Mouse (Mus musculus): ENCODE measurements around the gene Lrch1.

Lrch1 gene

DNA sequence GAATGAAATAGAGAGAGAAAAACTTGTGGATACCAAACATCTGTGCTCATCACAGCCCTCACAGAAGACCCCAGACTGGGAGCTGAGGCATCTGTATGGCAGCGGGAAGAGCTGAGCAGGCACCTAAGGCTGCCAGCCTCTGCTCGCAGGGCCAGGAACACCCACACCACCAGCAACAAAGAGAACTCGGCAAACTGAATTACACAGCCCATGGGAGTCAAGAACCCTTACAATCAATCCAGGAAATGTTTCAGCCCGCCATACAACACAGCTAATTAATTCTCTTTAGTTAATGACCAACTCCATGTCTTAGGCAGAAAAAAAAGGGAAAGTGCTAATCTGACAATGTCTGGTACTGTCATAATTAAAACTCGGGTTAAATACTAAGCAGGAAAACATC lies 61.2 kb downstream of the Lrch1 start:
- Histone ChIP-seq H3K27me3 (ENCODE audit: insufficient read depth, low read length) (no peaks in the 10 kb centered on the region), H3K9me3 (ENCODE audit: low read length) (no peaks in the 10 kb centered on the region), H3K36me3 (ENCODE audit: insufficient read depth, low read length) (no peaks in the 10 kb centered on the region), H3K4me3 (replicated peaks; ENCODE audit: low read length) (no peak overlapping the region), H3K4me1 (replicated peaks; ENCODE audit: low read depth, low read length) (peaks cover 43% of the 10 kb centered on the region)
- TF ChIP-seq POU5F1 (IDR thresholded peaks at IDR 0.05; ENCODE audit: borderline replicate concordance, low read length), result no peak
- no peak for TF ChIP-seq CTCF (conservative IDR thresholded peaks at IDR 0.05; ENCODE audit: low read length)
- TF ChIP-seq NANOG (IDR thresholded peaks at IDR 0.05; ENCODE audit: borderline replicate concordance, low read length), result no peak

DNA sequence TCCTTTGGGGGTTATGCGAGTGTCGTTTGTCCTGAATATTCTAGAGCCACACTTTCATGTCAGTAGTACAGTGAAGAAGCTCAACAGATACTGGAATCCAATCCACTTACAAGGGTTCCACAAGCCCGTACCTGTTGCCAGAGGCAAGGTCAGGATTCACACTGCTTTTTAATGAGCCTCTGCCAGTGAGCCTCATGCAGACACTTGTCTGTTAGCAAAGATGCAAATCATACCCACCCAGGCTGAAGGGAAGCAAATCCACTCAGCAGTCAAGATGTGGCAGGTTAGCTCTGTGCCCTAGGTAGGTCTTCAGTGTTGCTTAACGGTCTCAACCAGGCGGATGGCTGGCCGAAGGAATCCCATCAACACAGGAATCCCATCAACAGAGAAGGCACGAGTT lies 62.8 kb downstream of the Lrch1 start:
- no peak overlapping the region for H3K4me3 ChIP-seq (replicated peaks; ENCODE audit: low read length)
- no peaks in the 10 kb centered on the region for H3K9me3 ChIP-seq (ENCODE audit: low read length)
- no peaks in the 10 kb centered on the region for H3K27me3 ChIP-seq (ENCODE audit: insufficient read depth, low read length)
- H3K36me3 ChIP-seq (ENCODE audit: insufficient read depth, low read length), result no peaks in the 10 kb centered on the region
- peaks cover 43% of the 10 kb centered on the region for H3K4me1 ChIP-seq (replicated peaks; ENCODE audit: low read depth, low read length)
- TF ChIP-seq NANOG (IDR thresholded peaks at IDR 0.05; ENCODE audit: borderline replicate concordance, low read length) (no peak), CTCF (conservative IDR thresholded peaks at IDR 0.05; ENCODE audit: low read length) (no peak), POU5F1 (IDR thresholded peaks at IDR 0.05; ENCODE audit: borderline replicate concordance, low read length) (no peak)

DNA sequence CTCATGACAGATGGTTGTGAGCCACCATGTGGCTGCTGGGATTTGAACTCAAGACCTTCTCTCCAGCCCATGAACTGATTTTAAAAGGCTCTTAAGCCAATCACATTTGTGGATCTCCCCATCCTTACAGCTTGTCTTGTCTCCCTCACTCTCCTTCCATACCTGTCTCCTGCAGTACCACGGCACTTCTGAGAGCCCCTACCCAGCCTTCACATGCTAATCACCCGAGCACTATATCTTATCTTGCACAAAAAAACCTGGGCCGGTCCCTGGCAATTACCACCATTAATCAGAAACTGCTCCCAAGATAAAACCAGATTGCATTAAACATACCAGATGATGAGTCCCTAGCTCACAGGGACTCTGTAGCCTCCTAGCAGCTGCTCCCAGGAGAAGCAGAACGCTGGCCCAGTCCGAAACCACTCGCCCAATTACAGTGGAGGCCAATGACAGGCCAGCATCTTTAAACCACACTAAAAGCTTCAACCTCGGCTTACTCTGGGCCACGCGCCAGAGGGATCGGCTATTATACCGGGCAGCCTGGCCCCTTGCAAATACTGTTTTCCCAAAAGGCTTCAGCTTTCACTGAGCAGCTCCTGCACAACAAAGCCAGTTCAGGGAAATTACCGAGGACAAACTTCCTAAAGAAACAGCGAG lies 63.5 kb downstream of the Lrch1 start:
- no peak for TF ChIP-seq CTCF (conservative IDR thresholded peaks at IDR 0.05; ENCODE audit: low read length)
- TF ChIP-seq POU5F1 (IDR thresholded peaks at IDR 0.05; ENCODE audit: borderline replicate concordance, low read length), result no peak
- no peak for TF ChIP-seq NANOG (IDR thresholded peaks at IDR 0.05; ENCODE audit: borderline replicate concordance, low read length)
- H3K36me3 ChIP-seq (ENCODE audit: insufficient read depth, low read length), result no peaks in the 10 kb centered on the region

DNA sequence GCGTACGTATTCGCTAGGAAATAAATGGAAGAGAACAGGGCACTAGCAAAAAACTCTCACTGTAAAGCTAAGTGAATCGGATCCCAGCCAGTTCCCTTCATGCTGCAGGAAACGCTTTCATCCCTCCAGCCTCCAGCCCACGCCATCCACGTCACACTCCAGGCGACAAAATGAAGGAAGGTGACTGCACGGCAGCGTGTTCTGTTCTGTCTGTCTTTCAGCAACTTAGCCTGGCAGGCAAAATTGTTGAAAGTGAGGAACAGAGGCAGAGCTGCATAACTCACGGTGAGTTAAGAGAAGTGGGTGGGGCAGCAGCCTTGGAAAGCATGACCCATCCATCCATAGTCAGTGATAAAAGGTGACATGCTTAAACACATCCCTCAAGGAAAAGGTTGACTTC lies 64.5 kb downstream of the Lrch1 start:
- no peak for TF ChIP-seq CTCF (conservative IDR thresholded peaks at IDR 0.05; ENCODE audit: low read length)
- no peak for TF ChIP-seq POU5F1 (IDR thresholded peaks at IDR 0.05; ENCODE audit: borderline replicate concordance, low read length)
- TF ChIP-seq NANOG (IDR thresholded peaks at IDR 0.05; ENCODE audit: borderline replicate concordance, low read length), result no peak

More for the DNA sequence above, 63.5 kb downstream of the Lrch1 start:
- Histone ChIP-seq H3K9me3 (ENCODE audit: low read length) (no peaks in the 10 kb centered on the region), H3K27me3 (ENCODE audit: insufficient read depth, low read length) (no peaks in the 10 kb centered on the region), H3K4me3 (replicated peaks; ENCODE audit: low read length) (peak overlapping the region; percentile 8; the same call in 1 of the 2 replicates), H3K4me1 (replicated peaks; ENCODE audit: low read depth, low read length) (peaks cover 43% of the 10 kb centered on the region)

DNA sequence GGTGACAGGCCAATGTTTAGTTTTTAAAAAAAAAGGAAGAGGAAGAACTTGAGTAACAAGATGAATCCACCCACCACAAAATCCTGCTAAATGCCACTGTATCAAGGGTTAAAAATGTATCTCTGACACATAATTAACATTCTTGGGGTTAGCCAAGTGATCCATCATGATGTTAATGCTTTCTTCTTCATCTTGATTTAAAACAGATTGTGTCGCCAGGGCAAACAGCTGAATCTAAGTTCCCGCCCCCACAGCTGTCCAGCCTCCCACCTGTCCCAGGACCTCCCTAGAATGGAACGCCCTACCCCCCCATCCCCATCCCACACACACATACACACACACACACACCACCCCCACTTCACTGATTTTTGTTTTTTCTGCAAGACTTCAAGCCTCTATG lies 64.9 kb downstream of the Lrch1 start:
- TF ChIP-seq CTCF (conservative IDR thresholded peaks at IDR 0.05; ENCODE audit: low read length) (no peak), POU5F1 (IDR thresholded peaks at IDR 0.05; ENCODE audit: borderline replicate concordance, low read length) (no peak), NANOG (IDR thresholded peaks at IDR 0.05; ENCODE audit: borderline replicate concordance, low read length) (no peak)
- Histone ChIP-seq H3K27me3 (ENCODE audit: insufficient read depth, low read length) (no peaks in the 10 kb centered on the region), H3K36me3 (ENCODE audit: insufficient read depth, low read length) (no peaks in the 10 kb centered on the region), H3K4me3 (replicated peaks; ENCODE audit: low read length) (no peak overlapping the region), H3K4me1 (replicated peaks; ENCODE audit: low read depth, low read length) (peaks cover 49% of the 10 kb centered on the region), H3K9me3 (ENCODE audit: low read length) (no peaks in the 10 kb centered on the region)

More for the DNA sequence above, 64.5 kb downstream of the Lrch1 start:
- Histone ChIP-seq H3K4me3 (replicated peaks; ENCODE audit: low read length) (no peak overlapping the region), H3K36me3 (ENCODE audit: insufficient read depth, low read length) (no peaks in the 10 kb centered on the region), H3K27me3 (ENCODE audit: insufficient read depth, low read length) (no peaks in the 10 kb centered on the region), H3K9me3 (ENCODE audit: low read length) (no peaks in the 10 kb centered on the region), H3K4me1 (replicated peaks; ENCODE audit: low read depth, low read length) (peaks cover 45% of the 10 kb centered on the region)

DNA sequence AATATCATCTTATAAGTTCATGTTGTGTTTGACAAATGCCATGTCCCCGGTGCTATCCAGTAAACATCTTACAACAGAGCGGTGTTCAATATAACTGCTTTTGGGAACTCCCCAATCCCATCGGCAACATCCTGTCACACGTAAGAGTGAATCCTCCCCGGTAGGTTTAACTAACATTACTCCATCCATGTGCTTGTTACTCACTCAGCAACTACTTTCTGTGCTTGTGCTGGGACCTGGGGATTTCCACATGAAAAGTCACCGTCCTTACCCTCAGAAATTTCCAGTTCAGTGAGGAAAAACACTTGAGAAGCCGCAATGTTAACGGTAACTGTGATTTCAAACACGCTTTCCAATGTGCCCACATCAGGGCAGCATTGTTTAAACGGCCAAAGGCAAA lies 66.8 kb downstream of the Lrch1 start:
- no peak overlapping the region for H3K4me3 ChIP-seq (replicated peaks; ENCODE audit: low read length)
- H3K9me3 ChIP-seq (ENCODE audit: low read length), result no peaks in the 10 kb centered on the region
- H3K27me3 ChIP-seq (ENCODE audit: insufficient read depth, low read length), result no peaks in the 10 kb centered on the region
- TF ChIP-seq CTCF (conservative IDR thresholded peaks at IDR 0.05; ENCODE audit: low read length), result no peak
- H3K4me1 ChIP-seq (replicated peaks; ENCODE audit: low read depth, low read length), result peaks cover 53% of the 10 kb centered on the region
- H3K36me3 ChIP-seq (ENCODE audit: insufficient read depth, low read length), result no peaks in the 10 kb centered on the region

DNA sequence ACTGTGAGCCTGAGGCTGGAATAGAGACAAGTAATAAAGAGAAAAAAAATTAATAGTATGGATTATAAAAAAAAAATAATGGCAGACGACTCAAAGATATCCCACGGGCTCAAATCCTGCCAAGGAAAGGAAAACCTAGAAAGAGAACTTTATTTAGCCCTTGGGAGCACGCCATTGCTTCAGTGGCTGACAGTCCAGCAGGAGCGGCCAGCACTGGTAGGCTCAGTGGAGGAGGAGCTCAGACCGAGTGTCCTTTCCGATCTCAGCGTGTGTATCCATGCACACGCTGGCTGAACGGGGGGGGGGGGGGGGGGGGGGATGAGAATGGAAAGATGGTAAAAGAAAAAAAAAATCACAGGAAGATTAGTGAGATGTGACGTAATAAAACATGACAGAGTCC lies 68.2 kb downstream of the Lrch1 start:
- Histone ChIP-seq H3K36me3 (ENCODE audit: insufficient read depth, low read length) (no peaks in the 10 kb centered on the region), H3K9me3 (ENCODE audit: low read length) (no peaks in the 10 kb centered on the region), H3K27me3 (ENCODE audit: insufficient read depth, low read length) (no peaks in the 10 kb centered on the region), H3K4me3 (replicated peaks; ENCODE audit: low read length) (no peak overlapping the region), H3K4me1 (replicated peaks; ENCODE audit: low read depth, low read length) (peaks cover 40% of the 10 kb centered on the region)
- TF ChIP-seq NANOG (IDR thresholded peaks at IDR 0.05; ENCODE audit: borderline replicate concordance, low read length) (no peak), CTCF (conservative IDR thresholded peaks at IDR 0.05; ENCODE audit: low read length) (no peak), POU5F1 (IDR thresholded peaks at IDR 0.05; ENCODE audit: borderline replicate concordance, low read length) (no peak)

DNA sequence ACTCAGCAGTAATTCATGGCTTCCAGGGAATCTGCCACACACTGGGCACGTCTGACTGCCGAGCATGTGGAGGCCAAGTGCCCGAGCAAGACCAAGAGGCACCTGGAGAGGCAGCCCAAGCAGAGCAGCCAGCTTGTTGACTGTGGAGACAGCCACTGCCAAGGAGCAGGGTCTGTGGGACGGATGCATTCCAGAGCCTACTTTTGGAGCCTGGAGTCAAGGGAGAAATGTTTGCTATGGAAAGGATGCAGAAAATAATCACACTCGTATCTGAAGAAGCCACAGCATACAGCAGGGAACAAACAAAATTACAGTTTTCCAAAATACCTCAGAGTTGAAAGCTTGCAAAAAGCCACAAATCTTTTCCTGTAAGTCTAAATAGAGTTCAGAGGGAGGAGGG lies 70.4 kb downstream of the Lrch1 start:
- no peaks in the 10 kb centered on the region for H3K27me3 ChIP-seq (ENCODE audit: insufficient read depth, low read length)
- H3K4me1 ChIP-seq (replicated peaks; ENCODE audit: low read depth, low read length), result peaks cover 25% of the 10 kb centered on the region
- no peak overlapping the region for H3K4me3 ChIP-seq (replicated peaks; ENCODE audit: low read length)
- TF ChIP-seq CTCF (conservative IDR thresholded peaks at IDR 0.05; ENCODE audit: low read length) (no peak), POU5F1 (IDR thresholded peaks at IDR 0.05; ENCODE audit: borderline replicate concordance, low read length) (no peak), NANOG (IDR thresholded peaks at IDR 0.05; ENCODE audit: borderline replicate concordance, low read length) (no peak)
- no peaks in the 10 kb centered on the region for H3K9me3 ChIP-seq (ENCODE audit: low read length)
- no peaks in the 10 kb centered on the region for H3K36me3 ChIP-seq (ENCODE audit: insufficient read depth, low read length)

DNA sequence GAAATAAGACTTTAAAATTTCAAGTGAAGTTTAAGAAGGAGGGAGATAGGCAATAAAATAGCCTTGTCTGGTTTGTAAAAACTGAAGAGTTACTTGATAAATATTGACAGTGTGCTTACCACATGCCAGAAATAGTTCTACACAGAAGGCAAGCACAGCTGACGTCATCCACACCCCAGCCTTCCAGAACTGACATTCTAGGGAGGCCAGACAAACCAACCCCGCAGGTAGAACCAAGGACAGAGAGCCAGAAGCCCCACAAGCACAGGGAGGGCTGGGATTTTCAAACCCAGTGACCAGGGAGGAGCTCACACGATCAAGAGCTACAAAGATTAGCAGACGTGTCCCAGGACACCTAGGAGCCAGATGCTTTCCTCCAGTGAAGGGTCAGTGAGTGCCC lies 76.5 kb downstream of the Lrch1 start:
- no peaks in the 10 kb centered on the region for H3K36me3 ChIP-seq (ENCODE audit: insufficient read depth, low read length)
- H3K4me3 ChIP-seq (replicated peaks; ENCODE audit: low read length), result no peak overlapping the region
- TF ChIP-seq NANOG (IDR thresholded peaks at IDR 0.05; ENCODE audit: borderline replicate concordance, low read length) (no peak), CTCF (conservative IDR thresholded peaks at IDR 0.05; ENCODE audit: low read length) (no peak), POU5F1 (IDR thresholded peaks at IDR 0.05; ENCODE audit: borderline replicate concordance, low read length) (no peak)
- H3K27me3 ChIP-seq (ENCODE audit: insufficient read depth, low read length), result no peaks in the 10 kb centered on the region
- H3K9me3 ChIP-seq (ENCODE audit: low read length), result no peaks in the 10 kb centered on the region
- peaks cover 35% of the 10 kb centered on the region for H3K4me1 ChIP-seq (replicated peaks; ENCODE audit: low read depth, low read length)

All from E14TG2a.4 (cell line).